Mouse (Mus musculus) effector memory CD4-positive, alpha-beta T cell, adult 7 months (primary cell): Measurements from ENCODE around the gene Gpr135. TPM values are rescaled to one million over a fixed set of nuclear protein-coding genes. Genes with fewer than 3 reads are reported as not detected.

Experiments
- polyA plus RNA-seq: library from polyadenylated mRNA; unstranded; fragments of 100-300 nt; shearing (Covaris generic); gene quantifications from one replicate; pipeline ENCODE4 v1.2.1, GENCODE M21; 2017

Gene Gpr135
- 0.60 TPM for polyA plus RNA-seq

DNA sequence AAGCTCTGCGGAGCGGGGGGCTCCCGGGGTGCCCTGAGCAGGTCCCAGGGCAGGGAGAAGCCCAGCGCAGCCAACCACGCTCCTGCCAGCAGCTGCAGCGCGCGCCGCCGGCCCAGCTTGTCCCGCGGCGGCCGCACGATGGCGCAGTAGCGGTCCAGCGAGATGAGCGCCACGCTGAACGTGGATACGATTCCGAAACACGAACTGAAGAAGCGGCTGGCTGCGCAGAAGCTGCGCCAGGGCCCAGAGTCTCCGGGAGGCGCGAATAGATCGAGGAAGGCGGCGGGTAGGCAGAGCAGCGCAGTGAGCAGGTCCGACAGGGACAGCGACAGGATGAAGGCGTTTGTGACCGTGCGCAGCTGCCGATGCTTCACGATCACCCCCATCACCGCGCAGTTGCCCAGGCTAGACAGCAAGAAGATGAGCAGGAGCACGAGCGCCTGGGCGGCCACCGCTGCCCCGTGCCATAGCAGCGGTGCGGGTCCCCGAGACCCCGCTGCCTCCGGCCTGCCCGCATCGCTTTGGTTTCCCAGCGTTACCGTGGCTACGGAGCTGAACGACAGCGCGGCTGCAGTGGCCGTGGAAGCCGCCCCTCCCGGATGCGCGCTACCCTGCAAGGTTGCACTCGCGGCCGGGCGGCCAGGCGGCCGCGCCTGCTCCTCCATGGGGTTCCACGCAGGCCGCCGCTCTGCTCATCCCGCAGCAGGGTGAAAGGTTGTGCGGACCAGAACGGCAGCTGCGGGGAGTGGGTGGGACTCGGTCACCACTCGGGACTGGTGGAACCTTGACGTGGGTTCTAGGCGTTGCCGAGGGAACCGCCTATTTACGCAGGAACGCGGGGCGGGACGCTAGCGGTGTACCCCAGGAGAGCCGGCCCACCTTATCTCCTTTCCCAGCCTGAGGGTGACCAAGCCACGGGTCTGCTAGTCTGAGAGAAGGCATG lies at the start of gene Gpr135:
Gpr135 (minus strand) TSS at position 799 of the 943 bp plus-strand sequence.

GRCm38 (mm10) chr12:72085329-72086165 lies 14.6 kb upstream of the Gpr135 start, which contains the start of the genes L3hypdh and Jkamp:
L3hypdh (minus strand) TSS chr12:72085439.
Jkamp (plus strand) TSS chr12:72085589.

Other genes starting within 250 kb of the Gpr135 start
- gene Daam1, start 240.0 kb downstream of the Gpr135 start, polyA plus RNA-seq: 7.4 TPM
- gene L3hypdh, start 14.3 kb upstream of the Gpr135 start, polyA plus RNA-seq: 0.51 TPM
- gene Jkamp, start 14.5 kb upstream of the Gpr135 start, polyA plus RNA-seq: 28.1 TPM
- not detected for gene Ccdc175, start 113.9 kb upstream of the Gpr135 start, polyA plus RNA-seq